Mouse (Mus musculus) embryonic facial prominence, embryonic 10.5 days (tissue): ENCODE results near the gene Zzz3. TPM values are rescaled to one million over a fixed set of nuclear protein-coding genes. Genes with fewer than 3 reads are reported as not detected.
"Not testable (repeated sequence)": the region's sequence is repeated elsewhere in the genome, so short reads cannot be mapped to it uniquely, and the experiment has no call there.

Source experiments
- DNase-seq: peaks from one replicate; pipeline ENCODE4 v3.0.0-alpha.2; 2017; ENCODE audit warnings: low spot score
- H3K27ac ChIP-seq: fragments of 300-500 bp; sonication (generic); replicated peaks from 2 replicates; pipeline ENCODE4 v1.5.1; 2016; ENCODE audit warnings: mild to moderate bottlenecking
- H3K27me3 ChIP-seq: fragments of 300-500 bp; sonication (generic); replicated peaks from 2 replicates; pipeline ENCODE4 v1.6.1; 2016; ENCODE audit warnings: low read depth, mild to moderate bottlenecking; ENCODE audit not compliant: poor library complexity, severe bottlenecking
- H3K36me3 ChIP-seq: fragments of 300-500 bp; sonication (generic); replicated peaks from 2 replicates; pipeline ENCODE4 v1.6.1; 2016; ENCODE audit warnings: mild to moderate bottlenecking, moderate library complexity
- H3K4me1 ChIP-seq: fragments of 300-500 bp; sonication (generic); 2 replicates; pipeline ENCODE4 v1.6.1; 2016
- H3K4me3 ChIP-seq: fragments of 300-500 bp; sonication (generic); 2 replicates; pipeline ENCODE4 v1.5.1; 2016; ENCODE audit warnings: mild to moderate bottlenecking, moderate library complexity
- H3K9me3 ChIP-seq: fragments of 300-500 bp; sonication (generic); 2 replicates; pipeline ENCODE4 v1.6.1; 2016; ENCODE audit warnings: mild to moderate bottlenecking
- WGBS: fragments of 180-500 bp; shearing (Covaris S2); methylation state at CpG from one replicate; pipeline ENCODE4 v1.1.7; 2016; 5-methylcytosine and 5-hydroxymethylcytosine counted together
- polyA plus RNA-seq: library from polyadenylated mRNA; unstranded; fragments of >200 nt; fragmentation: Nextera tagmentation; extraction: Ambion mirVana; gene quantifications from 2 replicates; pipeline ENCODE4 v1.2.1, GENCODE M21; 2016

Zzz3 gene
- polyA plus RNA-seq, 1 experiment from 2014 or later: 57.2 TPM

DNA sequence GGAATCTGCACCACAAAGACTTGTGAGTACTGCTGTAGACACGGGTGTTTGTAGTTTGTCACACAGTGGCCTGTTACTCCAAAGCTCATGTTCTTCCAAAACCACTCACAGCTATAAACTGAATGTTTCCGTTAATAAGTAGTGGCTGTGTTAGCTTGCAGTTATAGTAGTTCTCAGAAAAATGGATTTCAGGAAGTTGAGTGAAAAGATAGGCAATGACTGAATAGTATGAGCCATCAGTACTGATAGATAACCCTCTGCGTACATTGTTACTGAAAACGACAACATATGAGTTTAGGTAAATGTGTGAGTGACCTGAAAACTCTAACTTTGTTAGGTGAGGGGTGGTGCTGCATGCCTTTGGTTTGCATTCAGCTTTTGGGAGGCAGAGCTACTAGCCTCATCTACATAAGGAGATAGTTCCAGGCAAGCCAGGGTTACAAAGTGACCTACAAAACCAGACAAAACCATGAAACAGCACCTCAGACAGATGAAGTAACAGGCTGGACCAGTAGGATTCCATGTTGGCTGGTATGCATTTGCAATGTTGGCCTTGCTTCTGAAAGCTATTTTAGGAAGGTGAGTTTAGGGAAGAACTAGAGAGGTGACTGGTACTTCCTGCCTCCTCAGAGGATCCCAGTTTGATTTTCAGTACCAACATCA lies 10.8 kb downstream of the Zzz3 start:
- H3K27ac ChIP-seq: no peak overlapping the region
- no peaks in the 10 kb centered on the region for H3K27me3 ChIP-seq
- no peaks in the 10 kb centered on the region for H3K9me3 ChIP-seq
- H3K36me3 ChIP-seq: peaks cover 8% of the 10 kb centered on the region
- no peak overlapping the region for H3K4me3 ChIP-seq
- peaks cover 28% of the 10 kb centered on the region for H3K4me1 ChIP-seq
- no peak for DNase-seq
- 87% methylated on average over 4 of the region's 4 CpGs for WGBS

GRCm38 (mm10) chr3:152410980-152411551 lies 15.8 kb downstream of the Zzz3 start:
- H3K36me3 ChIP-seq: peaks cover 6% of the 10 kb centered on the region
- 84% methylated on average over 7 of the region's 7 CpGs for WGBS
- H3K27me3 ChIP-seq: no peaks in the 10 kb centered on the region
- peaks cover 8% of the 10 kb centered on the region for H3K4me1 ChIP-seq
- DNase-seq: no peak
- H3K4me3 ChIP-seq: no peak overlapping the region
- no peak overlapping the region for H3K27ac ChIP-seq
- no peaks in the 10 kb centered on the region for H3K9me3 ChIP-seq

DNA sequence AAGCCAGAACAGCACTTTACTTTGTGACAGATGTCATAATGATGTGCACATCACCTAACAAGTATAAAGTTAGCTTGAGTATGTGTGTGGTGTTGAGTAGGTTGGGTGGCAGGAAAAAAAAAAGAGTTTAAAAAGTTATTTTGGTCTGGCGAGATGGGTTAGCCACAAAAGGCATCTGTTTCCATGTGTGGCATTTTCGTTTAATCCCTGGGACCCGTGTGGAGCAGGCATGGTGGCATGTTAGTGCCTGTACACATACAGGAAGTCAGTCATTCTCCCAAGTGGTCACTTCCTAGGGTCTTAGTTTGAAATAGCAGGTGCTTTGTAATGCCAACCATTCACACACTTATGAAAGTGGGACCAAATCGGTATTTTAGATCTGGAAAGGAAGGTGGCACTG lies 17.1 kb downstream of the Zzz3 start:
- DNase-seq: no peak
- Histone ChIP-seq H3K27me3 (no peaks in the 10 kb centered on the region), H3K9me3 (no peaks in the 10 kb centered on the region), H3K4me3 (no peak overlapping the region), H3K27ac (no peak overlapping the region), H3K4me1 (peaks cover 8% of the 10 kb centered on the region), H3K36me3 (peaks cover 6% of the 10 kb centered on the region)
- WGBS: 84% methylated on average over 4 of the region's 4 CpGs

DNA sequence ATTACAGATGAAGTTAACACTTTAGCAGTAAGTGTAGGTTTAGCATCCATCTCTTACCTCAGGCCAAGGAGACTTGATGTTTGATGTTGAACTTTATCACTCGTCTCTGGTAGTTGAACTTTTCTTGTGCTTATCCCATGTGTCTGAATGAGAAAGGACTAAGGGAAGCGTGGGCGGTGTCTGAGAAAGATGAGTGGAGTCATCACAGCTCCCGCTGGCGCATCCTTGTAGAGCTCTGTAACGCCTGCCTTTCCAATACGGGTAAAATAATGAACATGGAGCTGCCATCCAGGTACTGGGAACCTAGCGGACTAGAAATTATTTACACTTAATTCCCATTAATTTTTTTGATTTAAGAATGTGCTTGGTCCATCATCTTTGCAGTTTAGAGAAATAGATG lies 33.7 kb downstream of the Zzz3 start:
- peaks cover 65% of the 10 kb centered on the region for H3K36me3 ChIP-seq
- H3K9me3 ChIP-seq: no peaks in the 10 kb centered on the region
- no peak for DNase-seq
- no peak overlapping the region for H3K4me3 ChIP-seq
- whole genome bisulfite sequencing: 94% methylated on average over 8 of the region's 8 CpGs
- H3K27ac ChIP-seq: no peak overlapping the region
- no peaks in the 10 kb centered on the region for H3K27me3 ChIP-seq
- H3K4me1 ChIP-seq: no peaks in the 10 kb centered on the region

- no peak for DNase-seq
- no peak overlapping the region for H3K27ac ChIP-seq
- WGBS: 96% methylated on average over 7 of the region's 7 CpGs
- no peak overlapping the region for H3K4me3 ChIP-seq
- H3K27me3 ChIP-seq: no peaks in the 10 kb centered on the region
- H3K4me1 ChIP-seq: no peaks in the 10 kb centered on the region
- H3K9me3 ChIP-seq: no peaks in the 10 kb centered on the region
- peaks cover 60% of the 10 kb centered on the region for H3K36me3 ChIP-seq
Measured at GRCm38 (mm10) chr3:152432677-152433076, 37.4 kb downstream of the Zzz3 start.

GRCm38 (mm10) chr3:152435590-152435989 lies 40.3 kb downstream of the Zzz3 start:
- no peak overlapping the region for H3K27ac ChIP-seq
- H3K9me3 ChIP-seq: no peaks in the 10 kb centered on the region
- peaks cover 54% of the 10 kb centered on the region for H3K36me3 ChIP-seq
- no peaks in the 10 kb centered on the region for H3K27me3 ChIP-seq
- H3K4me1 ChIP-seq: no peaks in the 10 kb centered on the region
- no peak overlapping the region for H3K4me3 ChIP-seq
- DNase-seq: no peak

DNA sequence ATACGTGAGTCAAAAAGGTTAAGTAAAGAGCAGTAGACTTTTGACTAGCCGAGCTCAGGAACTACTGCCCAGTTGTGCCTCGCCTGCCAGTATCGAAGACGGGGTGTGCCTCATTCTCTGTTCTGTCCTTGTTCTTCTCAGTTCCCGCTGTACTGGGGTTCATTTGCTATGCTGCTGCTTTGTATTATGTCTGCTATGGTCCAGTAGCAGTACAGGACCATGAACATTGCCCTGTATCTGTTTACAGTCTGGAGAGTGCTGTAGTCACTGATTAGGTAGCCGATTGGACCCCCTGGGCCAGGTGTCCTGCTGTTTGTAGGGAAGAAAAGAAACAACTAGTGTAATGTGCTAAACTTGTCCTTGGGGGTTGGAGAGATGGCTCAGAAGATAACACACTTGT lies 42.8 kb downstream of the Zzz3 start:
- 95% methylated on average over 7 of the region's 7 CpGs for WGBS

GRCm38 (mm10) chr3:152442795-152443194 lies 47.5 kb downstream of the Zzz3 start:
- Histone ChIP-seq H3K27ac (no peak overlapping the region), H3K4me3 (no peak overlapping the region), H3K9me3 (no peaks in the 10 kb centered on the region), H3K4me1 (no peaks in the 10 kb centered on the region), H3K36me3 (peaks cover 13% of the 10 kb centered on the region), H3K27me3 (no peaks in the 10 kb centered on the region)
- 95% methylated on average over 4 of the region's 4 CpGs for WGBS
- DNase-seq: no peak

More for the DNA sequence above, 42.8 kb downstream of the Zzz3 start:
- Histone ChIP-seq H3K36me3 (peaks cover 39% of the 10 kb centered on the region), H3K4me3 (no peak overlapping the region), H3K27ac (no peak overlapping the region), H3K27me3 (no peaks in the 10 kb centered on the region), H3K9me3 (no peaks in the 10 kb centered on the region), H3K4me1 (no peaks in the 10 kb centered on the region)
- no peak for DNase-seq

GRCm38 (mm10) chr3:152444114-152444513 lies 48.8 kb downstream of the Zzz3 start:
- no peak overlapping the region for H3K27ac ChIP-seq
- H3K36me3 ChIP-seq: peaks cover 10% of the 10 kb centered on the region
- H3K4me3 ChIP-seq: no peak overlapping the region
- no peaks in the 10 kb centered on the region for H3K9me3 ChIP-seq
- 90% methylated on average over 3 of the region's 3 CpGs for WGBS
- H3K27me3 ChIP-seq: no peaks in the 10 kb centered on the region
- no peaks in the 10 kb centered on the region for H3K4me1 ChIP-seq
- no peak for DNase-seq

DNA sequence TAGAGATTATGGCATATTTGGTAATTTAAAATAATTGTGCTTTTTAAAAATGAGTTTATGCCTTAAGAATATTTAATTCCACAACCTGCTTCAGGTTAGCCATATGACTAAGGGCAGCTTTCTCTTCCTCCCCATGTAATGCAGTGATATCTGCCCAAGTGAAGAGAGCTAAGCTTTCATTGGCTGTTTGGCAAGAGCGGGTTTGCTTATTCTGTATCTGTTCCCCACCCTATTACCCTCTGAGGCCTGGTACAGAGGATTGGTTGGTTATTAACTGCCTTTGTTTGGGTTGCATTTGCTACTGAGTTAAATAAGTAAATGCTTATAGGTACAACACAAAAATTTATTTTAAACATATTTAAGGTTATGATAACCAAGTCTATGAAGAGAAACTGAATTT lies 51.7 kb downstream of the Zzz3 start:
- DNase-seq: no peak
- 95% methylated on average over 1 of the region's 1 CpGs for WGBS
- no peaks in the 10 kb centered on the region for H3K9me3 ChIP-seq
- H3K36me3 ChIP-seq: peaks cover 38% of the 10 kb centered on the region
- no peaks in the 10 kb centered on the region for H3K27me3 ChIP-seq
- H3K27ac ChIP-seq: no peak overlapping the region
- no peak overlapping the region for H3K4me3 ChIP-seq
- no peaks in the 10 kb centered on the region for H3K4me1 ChIP-seq

- no peaks in the 10 kb centered on the region for H3K4me1 ChIP-seq
- no peak overlapping the region for H3K27ac ChIP-seq
- no peaks in the 10 kb centered on the region for H3K27me3 ChIP-seq
- H3K9me3 ChIP-seq: no peaks in the 10 kb centered on the region
- no peak for DNase-seq
- no peak overlapping the region for H3K4me3 ChIP-seq
- 88% methylated on average over 4 of the region's 4 CpGs for WGBS
- H3K36me3 ChIP-seq: peaks cover 96% of the 10 kb centered on the region
Measured at GRCm38 (mm10) chr3:152453163-152453562, 57.9 kb downstream of the Zzz3 start.

- WGBS: 93% methylated on average over 2 of the region's 2 CpGs
- no peaks in the 10 kb centered on the region for H3K27me3 ChIP-seq
- H3K36me3 ChIP-seq: peaks cover 88% of the 10 kb centered on the region
- no peaks in the 10 kb centered on the region for H3K9me3 ChIP-seq
- no peak for DNase-seq
- H3K4me1 ChIP-seq: peaks cover 13% of the 10 kb centered on the region
- no peak overlapping the region for H3K27ac ChIP-seq
- no peak overlapping the region for H3K4me3 ChIP-seq
Measured at GRCm38 (mm10) chr3:152457308-152458035, 62.2 kb downstream of the Zzz3 start.

DNA sequence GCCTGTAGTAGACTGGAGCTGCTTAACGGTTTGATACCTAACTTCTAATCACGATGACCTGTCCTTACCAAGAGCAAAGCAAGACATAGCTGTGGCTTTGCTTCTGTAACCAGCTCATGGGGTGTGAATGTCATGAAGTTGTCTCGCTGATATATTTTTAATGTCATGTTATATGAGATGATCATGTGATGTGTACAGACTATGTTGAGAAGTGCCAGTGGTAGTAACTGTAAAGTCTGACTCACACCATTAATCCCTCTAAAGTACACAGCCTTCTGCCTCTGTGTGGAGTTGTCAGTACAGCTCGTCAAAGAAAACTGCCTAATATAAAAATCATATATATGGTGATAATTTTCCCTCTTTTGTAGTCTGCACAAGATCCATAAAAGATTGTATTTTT lies 63.6 kb downstream of the Zzz3 start:
- H3K27me3 ChIP-seq, H3K27ac ChIP-seq, DNase-seq, H3K4me3 ChIP-seq, H3K9me3 ChIP-seq: not testable (repeated sequence)
- Histone ChIP-seq H3K4me1 (peaks cover 13% of the 10 kb centered on the region), H3K36me3 (peaks cover 86% of the 10 kb centered on the region)
- 92% methylated on average over 4 of the region's 4 CpGs for WGBS
